Mouse (Mus musculus) left cerebral cortex, postnatal 14 days (tissue): ENCODE data around the gene Tmem258. TPM values are rescaled to one million over a fixed set of nuclear protein-coding genes. Genes with fewer than 3 reads are reported as not detected.
A peak's percentile ranks its signal among the peaks of the same experiment; 100 is the strongest.

Experiments used
- DNase-seq, 2 experiments: peaks; one replicate each; pipeline ENCODE4 v3.0.0; 2021 to 2022; ENCODE audit warnings: low spot score in 2 of 2, mixed read lengths in 1 of 2
- intact Hi-C: fragments of 180-260 bp; cut with DNase I; formaldehyde crosslinking; loops from one replicate; pipeline ENCODE4 v1.15.1; 2025
- microRNA-seq, 2 experiments: library from miRNA; unstranded; fragments of <30 nt; microRNA quantifications; one replicate each; pipeline ENCODE4 v1.2.0; 2022
- total RNA-seq, 2 experiments: library from RNA; stranded (reverse); gene quantifications; 2 replicates each; pipeline ENCODE4 v1.2.3; 2021

The Tmem258 gene
- total RNA-seq, 2 experiments from 2014 or later, result 84.1 to 88.2 TPM

- intact Hi-C loops, result no loop called here
- peak; percentile 65 to 66 for DNase-seq
Observed at GRCm38 (mm10) chr19:10244183-10244582, 40.4 kb downstream of the Tmem258 start.

DNA sequence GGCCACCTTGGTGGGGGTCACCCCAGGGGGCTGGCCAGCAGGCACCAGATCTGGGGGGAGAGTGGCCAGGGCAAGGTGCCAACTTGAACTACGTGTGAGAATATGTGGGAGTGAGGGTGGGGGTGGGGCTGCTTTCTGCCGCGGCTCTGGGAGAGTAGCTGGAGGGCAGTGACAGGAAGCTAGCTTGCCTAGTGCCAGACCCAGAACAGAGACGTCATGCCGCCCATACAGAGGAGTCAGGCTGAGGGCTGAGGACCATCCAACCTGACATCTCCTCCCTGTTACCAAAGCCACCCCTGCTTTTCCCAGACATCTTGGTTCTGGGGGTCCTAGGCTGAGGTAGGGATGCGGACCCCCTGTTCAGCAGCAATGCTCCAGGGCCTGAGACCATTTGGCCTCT lies 43.4 kb downstream of the Tmem258 start:
- DNase-seq, result no peak
- intact Hi-C loops, result no loop called here

- DNase-seq, result no peak
- intact Hi-C loops, result no loop called here
Observed at GRCm38 (mm10) chr19:10248128-10248527, 44.3 kb downstream of the Tmem258 start.

Small RNA genes lying within 50 kb of the gene (microRNA-seq; reads per million reads assigned to microRNA genes)
- 0.53 to 1.3 reads per million in 2 experiments for gene Mir6993

Other genes starting within 250 kb of the Tmem258 start
- gene Fth1, start 223.4 kb upstream of the Tmem258 start, total RNA-seq, result 1,000 to 10,000 TPM; 1,766 to 1,778 TPM
- 1 to 10 TPM; 1.1 to 2.1 TPM for gene Best1, start 202.4 kb upstream of the Tmem258 start, total RNA-seq
- 10 to 100 TPM in 1 of 2 experiments, 1 to 10 TPM in 1; 8.9 to 10.4 TPM for gene Rab3il1, start 202.3 kb upstream of the Tmem258 start, total RNA-seq
- gene Fads3, start 162.4 kb upstream of the Tmem258 start, total RNA-seq, result 10 to 100 TPM; 35.0 to 36.6 TPM
- 100 to 1,000 TPM; 175 to 191 TPM for gene Fads2, start 102.3 kb upstream of the Tmem258 start, total RNA-seq
- 100 to 1,000 TPM; 155 to 165 TPM for gene Fads1, start 21.1 kb upstream of the Tmem258 start, total RNA-seq
- 1 to 10 TPM; 7.3 to 9.2 TPM for gene Fen1, start 155 bp downstream of the Tmem258 start, total RNA-seq
- 10 to 100 TPM in 1 of 2 experiments, 1 to 10 TPM in 1; 9.9 to 16.0 TPM for gene Myrf, start 36.7 kb downstream of the Tmem258 start, total RNA-seq
- gene Dagla, start 100.9 kb downstream of the Tmem258 start, total RNA-seq, result 10 to 100 TPM; 84.2 to 85.4 TPM
- 100 to 1,000 TPM; 279 to 314 TPM for gene Syt7, start 185.1 kb downstream of the Tmem258 start, total RNA-seq